8 mouse cellular contexts compared by ENCODE assay signal in the genomic region with DNA sequence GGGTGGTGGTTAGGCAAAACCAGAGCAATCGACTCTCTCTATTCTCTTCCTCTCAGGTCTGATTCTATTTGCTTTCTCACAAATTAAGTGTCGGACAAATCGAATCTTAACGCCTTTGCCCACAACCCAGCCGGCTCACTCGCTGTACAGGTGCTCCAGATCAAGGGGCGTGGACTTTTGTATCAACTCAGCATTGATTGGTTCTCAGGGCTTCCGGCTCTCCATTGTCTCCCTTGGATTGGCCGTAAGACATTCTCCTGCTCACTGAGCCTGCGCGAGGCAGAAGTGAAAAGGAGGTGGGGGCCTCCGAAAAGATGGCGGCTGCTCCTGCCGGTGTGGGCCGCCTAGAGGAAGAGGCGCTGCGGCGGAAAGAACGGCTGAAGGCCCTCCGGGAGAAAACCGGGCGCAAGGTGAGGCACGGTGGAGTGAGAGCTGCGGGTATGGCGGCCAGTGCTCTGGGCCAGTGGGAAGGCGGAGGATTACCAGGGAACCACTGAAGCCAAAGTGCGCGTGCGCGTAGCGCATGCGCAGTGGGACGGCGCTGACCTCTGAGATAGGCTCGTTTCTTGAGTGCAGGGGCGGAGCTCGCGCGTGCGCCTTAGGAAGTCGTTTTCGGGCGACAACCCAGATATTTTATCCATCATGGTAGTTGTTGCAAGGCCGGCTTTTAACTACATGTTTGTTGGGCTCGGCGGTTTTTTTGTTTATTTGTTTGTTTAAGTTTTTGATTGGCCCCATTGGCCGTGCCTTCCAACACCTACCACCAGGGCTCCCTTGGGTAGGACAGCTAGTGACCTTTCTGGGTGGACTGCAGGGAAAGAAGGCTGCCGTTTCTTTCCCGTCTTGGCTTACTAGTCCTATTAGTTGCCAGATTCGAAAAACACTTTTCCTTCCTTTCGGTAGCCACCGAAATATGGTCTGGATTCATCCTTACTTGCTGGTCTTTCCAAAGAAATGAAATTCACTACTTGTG. TPM values are rescaled to one million over a fixed set of nuclear protein-coding genes. Genes with fewer than 3 reads are reported as not detected.
DNase-seq lines count a peak whose midpoint lies in the region; ATAC-seq and TF ChIP-seq lines count a peak whose summit lies in the region.

TSS of gene Ccdc12 (plus strand) at position 255 of the 973 bp plus-strand sequence.

- peak within 1 kb of the TSS; percentile 79 for H3K4me3 ChIP-seq in bone marrow macrophage, adult 2 months (ENCODE audit: insufficient read depth, low read length)
- peak within 1 kb of the TSS; percentile 76 for H3K4me3 ChIP-seq in embryonic fibroblast, embryonic 13.5 days (ENCODE audit: insufficient read depth, low read length)
- H3K4me3 ChIP-seq in kidney, embryonic 14.5 days (ENCODE audit: low read length): peak within 1 kb of the TSS; percentile 59
- peak within 1 kb of the TSS; percentile 83 for H3K4me3 ChIP-seq in limb, embryonic 15.5 days

- H3K4me1 ChIP-seq in bone marrow macrophage, adult 2 months (ENCODE audit: control insufficient read depth, insufficient read depth, low read length): peaks cover 53% of the 10 kb centered on the region
- H3K4me1 ChIP-seq in embryonic fibroblast, embryonic 13.5 days (ENCODE audit: control insufficient read depth, insufficient read depth, low read length): peaks cover 3% of the 10 kb centered on the region; the same call in 1 of the 2 replicates
- H3K4me1 ChIP-seq in kidney, embryonic 14.5 days (ENCODE audit: control insufficient read depth, insufficient read depth, low read length): peaks cover 17% of the 10 kb centered on the region
- H3K4me1 ChIP-seq in limb, embryonic 15.5 days: peaks cover 38% of the 10 kb centered on the region

- no peaks in the 10 kb centered on the region for H3K9me3 ChIP-seq in kidney, embryonic 14.5 days (ENCODE audit: control insufficient read depth, low read length)
- H3K9me3 ChIP-seq in limb, embryonic 15.5 days: no peaks in the 10 kb centered on the region

- peaks cover 2% of the 10 kb centered on the region; the same call in 1 of the 2 replicates for H3K36me3 ChIP-seq in kidney, embryonic 14.5 days (ENCODE audit: control insufficient read depth, insufficient read depth, low read length)
- H3K36me3 ChIP-seq in limb, embryonic 15.5 days: 0 out of 2 replicates have a peak, but pooled peaks cover 8% of the 10 kb centered on the region

- peak; percentile 99 for DNase-seq in A20 (ENCODE audit: low read depth, low spot score)
- peak; percentile 98 for DNase-seq in heart, adult 9 months (ENCODE audit: low spot score in 2 of 2)
- DNase-seq in monocyte, adult 2 months (ENCODE audit: low read depth in 1 of 2, low spot score in 2 of 2): peak; percentile 87 to 94
- peak; percentile 95 to 97 for DNase-seq in spleen, postnatal 36 days (ENCODE audit: low spot score in 2 of 2)

- no peak for TF ChIP-seq CTCF in bone marrow macrophage, adult 2 months (IDR thresholded peaks at IDR 0.05; ENCODE audit: low read depth, low read length)
- no peak for TF ChIP-seq CTCF in embryonic fibroblast, embryonic 13.5 days (IDR thresholded peaks at IDR 0.05; ENCODE audit: borderline replicate concordance, insufficient read depth, low read length)

- peak within 1 kb of the TSS; percentile 89 for H3K27ac ChIP-seq in bone marrow macrophage, adult 2 months (ENCODE audit: insufficient read depth, low read depth, low read length)
- H3K27ac ChIP-seq in embryonic fibroblast, embryonic 13.5 days (ENCODE audit: insufficient read depth, low read length): 0 out of 2 replicates have a peak within 1 kb of the TSS, but pooled peaks have one; percentile 43
- peak within 1 kb of the TSS; percentile 77 for H3K27ac ChIP-seq in kidney, embryonic 14.5 days (ENCODE audit: low read depth, low read length)
- H3K27ac ChIP-seq in limb, embryonic 15.5 days: peak within 1 kb of the TSS; percentile 91

- peak within 1 kb of the TSS; percentile 58 for H3K4me2 ChIP-seq in kidney, embryonic 14.5 days (replicated peaks; ENCODE audit: low read depth, low read length)
- H3K4me2 ChIP-seq in limb, embryonic 15.5 days: peak within 1 kb of the TSS; percentile 62

- H3K9ac ChIP-seq in kidney, embryonic 14.5 days (ENCODE audit: low read depth, low read length): peak within 1 kb of the TSS; percentile 75
- H3K9ac ChIP-seq in limb, embryonic 15.5 days: peak within 1 kb of the TSS; percentile 73

- H3K27me3 ChIP-seq in kidney, embryonic 14.5 days (ENCODE audit: control insufficient read depth, insufficient read depth, low read length): peaks cover 14% of the 10 kb centered on the region
- H3K27me3 ChIP-seq in limb, embryonic 15.5 days: peaks cover 26% of the 10 kb centered on the region

- peak; percentile 92 for ATAC-seq in kidney, embryonic 14.5 days (ENCODE audit: low FRiP score, low TSS enrichment)
- ATAC-seq in limb, embryonic 15.5 days (ENCODE audit: insufficient number of reproducible peaks, low FRiP score, low TSS enrichment, low read depth): peak; percentile 94

- WGBS in kidney, embryonic 14.5 days: under 1% methylated on average over 52 of the region's 52 CpGs
- WGBS in limb, embryonic 15.5 days: under 1% methylated on average over 52 of the region's 52 CpGs

- peak; percentile 62; the same call in 1 of the 2 replicates for TF ChIP-seq POLR2A in bone marrow macrophage, adult 2 months (IDR thresholded peaks at IDR 0.05; ENCODE audit: borderline replicate concordance, low read depth, low read length)
- TF ChIP-seq POLR2A in embryonic fibroblast, embryonic 13.5 days (IDR thresholded peaks at IDR 0.05; ENCODE audit: low read depth, low read length): peak; percentile 66

RNA-seq across cellular contexts. Expression of gene Ccdc12, which starts in this region (rescaled TPM):
- 134 and 143 TPM in 2 replicates for polyA plus RNA-seq in bone marrow macrophage, adult 2 months (2012; ENCODE audit: insufficient read depth, insufficient read length, missing spikeins)
- 34.4 and 43.2 TPM in 2 replicates for polyA plus RNA-seq in embryonic fibroblast, embryonic 13.5 days (2011; ENCODE audit: insufficient read length, low read depth, missing spikeins)
- polyA plus RNA-seq in kidney, embryonic 14.5 days (2014; fragmentation: Nextera tagmentation; extraction: Ambion mirVana): 160 and 193 TPM in 2 replicates
- 116 and 126 TPM in 2 replicates for polyA plus RNA-seq in limb, embryonic 15.5 days (2015; fragmentation: Nextera tagmentation; extraction: Ambion mirVana)

Comparison
In these comparisons a context has a peak if more than half of its experiments do, and no peak if none do; other contexts are left out.
1. Peak in every context shown above with its lines: DNase-seq, ATAC-seq, H3K4me3 ChIP-seq and H3K27ac ChIP-seq.